Mouse (Mus musculus): Measurements from ENCODE around the gene Cherp.

Gene Cherp

GRCm38 (mm10) chr8:72469984-72470383 lies 5.0 kb downstream of the Cherp start:
- DNase-seq: no peak

GRCm38 (mm10) chr8:72469243-72469642 lies 5.8 kb downstream of the Cherp start:
- no peak for DNase-seq

- no peak for DNase-seq
Observed at GRCm38 (mm10) chr8:72464211-72464610, 10.8 kb downstream of the Cherp start.

GRCm38 (mm10) chr8:72459881-72460533 lies 15.0 kb downstream of the Cherp start:
- no peak for DNase-seq

- DNase-seq: no peak
Observed at GRCm38 (mm10) chr8:72458457-72458856, 16.6 kb downstream of the Cherp start.

GRCm38 (mm10) chr8:72457806-72458205 lies 17.2 kb downstream of the Cherp start:
- DNase-seq: no peak

GRCm38 (mm10) chr8:72455317-72455716 lies 19.7 kb downstream of the Cherp start:
- DNase-seq: no peak

- no peak for DNase-seq
Observed at GRCm38 (mm10) chr8:72453904-72454303, 21.1 kb downstream of the Cherp start.

- peak; percentile 29 for DNase-seq
Observed at GRCm38 (mm10) chr8:72451516-72451915, 23.5 kb downstream of the Cherp start.

- DNase-seq: no peak
Observed at GRCm38 (mm10) chr8:72445071-72445470, 30.0 kb downstream of the Cherp start.

GRCm38 (mm10) chr8:72443994-72444350 lies 31.1 kb downstream of the Cherp start:
- DNase-seq: no peak

GRCm38 (mm10) chr8:72443338-72443993 lies 31.6 kb downstream of the Cherp start, which contains the start of the genes Calr3 and 1700030K09Rik:
Gene Calr3 (minus strand): TSS chr8:72443870.
Gene 1700030K09Rik (plus strand): TSS chr8:72443880.
- peak; percentile 96 for DNase-seq

GRCm38 (mm10) chr8:72438248-72439015 lies 36.6 kb downstream of the Cherp start:
- DNase-seq: no peak

GRCm38 (mm10) chr8:72434952-72435351 lies 40.1 kb downstream of the Cherp start:
- peak; percentile 41 for DNase-seq

- DNase-seq: peak; percentile 54
Observed at GRCm38 (mm10) chr8:72429676-72430075, 45.4 kb downstream of the Cherp start.

GRCm38 (mm10) chr8:72422926-72423325 lies 52.1 kb downstream of the Cherp start:
- no peak for DNase-seq

- DNase-seq: peak; percentile 100
Observed at GRCm38 (mm10) chr8:72421362-72422335, 53.4 kb downstream of the Cherp start, which contains the start of gene Eps15l1. Gene Eps15l1 (minus strand): TSS chr8:72421460.

- DNase-seq: peak; percentile 81
Observed at GRCm38 (mm10) chr8:72420571-72421361, 54.3 kb downstream of the Cherp start.

GRCm38 (mm10) chr8:72418073-72418472 lies 57.0 kb downstream of the Cherp start:
- DNase-seq: no peak

GRCm38 (mm10) chr8:72415252-72415651 lies 59.8 kb downstream of the Cherp start:
- DNase-seq: peak; percentile 60

- DNase-seq: peak; percentile 95
Observed at GRCm38 (mm10) chr8:72413839-72414238, 61.2 kb downstream of the Cherp start.
